Mouse (Mus musculus) lung, embryonic 14.5 days (tissue): ENCODE measurements around the gene Stx2. TPM values are rescaled to one million over a fixed set of nuclear protein-coding genes. Genes with fewer than 3 reads are reported as not detected.

ENCODE experiments used
- ATAC-seq: fragments of 200-750 bp; cut with Nextera tagmentation; 2 replicates; pipeline ENCODE4 v1.8.0; 2017; ENCODE audit warnings: mild to moderate bottlenecking, moderate TSS enrichment, moderate library complexity; ENCODE audit not compliant: insufficient read depth
- DNase-seq: peaks from one replicate; pipeline ENCODE4 v3.0.0-alpha.2; 2015
- H3K27ac ChIP-seq: fragments of 300-500 bp; sonication (generic); 2 replicates; pipeline ENCODE4 v1.5.1; 2014; ENCODE audit warnings: low read depth, mild to moderate bottlenecking, moderate library complexity
- H3K27me3 ChIP-seq: fragments of 300-500 bp; sonication (generic); 2 replicates; pipeline ENCODE4 v1.6.1; 2014; ENCODE audit warnings: low read length, control low read depth; ENCODE audit not compliant: insufficient read depth
- H3K36me3 ChIP-seq: fragments of 300-500 bp; sonication (generic); 2 replicates; pipeline ENCODE4 v1.6.1; 2014; ENCODE audit warnings: control low read depth; ENCODE audit not compliant: insufficient read depth
- H3K4me1 ChIP-seq: fragments of 300-500 bp; sonication (generic); 2 replicates; pipeline ENCODE4 v1.6.1; 2014; ENCODE audit warnings: antibody characterized with exemption, control low read depth; ENCODE audit not compliant: insufficient read depth
- H3K4me2 ChIP-seq: fragments of 300-500 bp; sonication (generic); 2 replicates; pipeline ENCODE4 v1.6.1; 2014; ENCODE audit warnings: mild to moderate bottlenecking
- H3K4me3 ChIP-seq: fragments of 300-500 bp; sonication (generic); 2 replicates; pipeline ENCODE4 v1.5.1; 2014; ENCODE audit warnings: low read depth, low read length
- H3K9ac ChIP-seq: fragments of 300-500 bp; sonication (generic); 2 replicates; pipeline ENCODE4 v1.6.1; 2014
- H3K9me3 ChIP-seq: fragments of 300-500 bp; sonication (generic); 2 replicates; pipeline ENCODE4 v1.6.1; 2016; ENCODE audit warnings: low read depth, low read length, control low read depth
- CTCF ChIP-seq: IDR thresholded peaks from 2 replicates; pipeline ENCODE4 v1.5.1; 2016; ENCODE audit warnings: antibody characterized with exemption, low read depth
- WGBS: fragments of 180-500 bp; shearing (Covaris S2); extraction: QIAGEN DNeasy Blood & Tissue Kit; methylation state at CpG from one replicate; pipeline ENCODE4 v1.1.7; 2014; 5-methylcytosine and 5-hydroxymethylcytosine counted together
- polyA plus RNA-seq: library from polyadenylated mRNA; unstranded; fragments of >200 nt; fragmentation: Nextera tagmentation; extraction: Ambion mirVana; gene quantifications from 2 replicates; pipeline ENCODE4 v1.2.1, GENCODE M21; 2014

Stx2 gene
- polyA plus RNA-seq: 27.1 and 28.5 TPM in 2 replicates

- under 1% methylated on average over 39 of the region's 39 CpGs for WGBS
- no peak for TF ChIP-seq CTCF
- H3K27me3 ChIP-seq: no peaks in the 10 kb centered on the region
- peak within 1 kb of the TSS; percentile 89 for H3K4me2 ChIP-seq
- H3K4me3 ChIP-seq: peak within 1 kb of the TSS; percentile 72
- H3K9ac ChIP-seq: peak within 1 kb of the TSS; percentile 77
- DNase-seq: peak; percentile 93
- H3K4me1 ChIP-seq: 0 out of 2 replicates have a peak, but pooled peaks cover 6% of the 10 kb centered on the region
- ATAC-seq: peak; percentile 92
- no peaks in the 10 kb centered on the region for H3K9me3 ChIP-seq
- peaks cover 4% of the 10 kb centered on the region; the same call in 1 of the 2 replicates for H3K36me3 ChIP-seq
- H3K27ac ChIP-seq: peak within 1 kb of the TSS; percentile 63
These were observed at the start of gene Stx2 for GRCm38 (mm10) chr5:129008412-129008826. Gene Stx2, minus strand, starts transcription at chr5:129008574.

DNA sequence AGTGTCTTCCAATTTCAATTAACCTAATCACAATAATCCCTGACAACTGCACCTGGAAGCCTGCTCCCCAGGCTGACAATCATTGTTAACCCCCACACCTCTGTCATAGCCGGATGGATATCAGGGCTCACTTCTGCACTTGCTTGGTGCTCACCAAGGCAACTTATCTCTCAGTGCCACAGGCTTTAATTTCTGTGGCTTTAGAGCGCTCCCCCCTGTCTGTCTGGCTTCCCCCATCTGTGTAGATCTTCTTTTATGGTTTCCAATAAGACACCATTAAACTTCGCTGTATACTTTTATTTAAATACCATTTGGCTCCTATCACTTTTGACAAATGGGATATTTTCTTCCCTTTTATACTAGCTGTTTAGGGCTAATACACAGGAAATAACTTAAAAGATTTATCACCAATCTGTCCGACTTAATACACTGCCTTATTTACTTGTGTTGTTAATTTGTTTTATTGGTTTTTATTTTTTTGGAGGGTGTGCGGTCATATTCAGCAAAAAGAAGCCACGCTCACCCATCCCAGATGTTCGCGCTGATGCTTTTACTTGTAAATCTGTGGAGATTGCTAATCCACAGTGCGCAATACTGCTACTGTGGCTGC lies 46.4 kb upstream of the Stx2 start:
- no peak overlapping the region for H3K27ac ChIP-seq
- H3K4me1 ChIP-seq: no peaks in the 10 kb centered on the region
- no peak for ATAC-seq
- WGBS: 77% methylated on average over 9 of the region's 9 CpGs
- H3K4me3 ChIP-seq: no peak overlapping the region
- no peak overlapping the region for H3K9ac ChIP-seq
- no peaks in the 10 kb centered on the region for H3K9me3 ChIP-seq
- no peaks in the 10 kb centered on the region for H3K36me3 ChIP-seq
- no peak for TF ChIP-seq CTCF
- H3K4me2 ChIP-seq: no peak overlapping the region
- no peaks in the 10 kb centered on the region for H3K27me3 ChIP-seq
- no peak for DNase-seq

DNA sequence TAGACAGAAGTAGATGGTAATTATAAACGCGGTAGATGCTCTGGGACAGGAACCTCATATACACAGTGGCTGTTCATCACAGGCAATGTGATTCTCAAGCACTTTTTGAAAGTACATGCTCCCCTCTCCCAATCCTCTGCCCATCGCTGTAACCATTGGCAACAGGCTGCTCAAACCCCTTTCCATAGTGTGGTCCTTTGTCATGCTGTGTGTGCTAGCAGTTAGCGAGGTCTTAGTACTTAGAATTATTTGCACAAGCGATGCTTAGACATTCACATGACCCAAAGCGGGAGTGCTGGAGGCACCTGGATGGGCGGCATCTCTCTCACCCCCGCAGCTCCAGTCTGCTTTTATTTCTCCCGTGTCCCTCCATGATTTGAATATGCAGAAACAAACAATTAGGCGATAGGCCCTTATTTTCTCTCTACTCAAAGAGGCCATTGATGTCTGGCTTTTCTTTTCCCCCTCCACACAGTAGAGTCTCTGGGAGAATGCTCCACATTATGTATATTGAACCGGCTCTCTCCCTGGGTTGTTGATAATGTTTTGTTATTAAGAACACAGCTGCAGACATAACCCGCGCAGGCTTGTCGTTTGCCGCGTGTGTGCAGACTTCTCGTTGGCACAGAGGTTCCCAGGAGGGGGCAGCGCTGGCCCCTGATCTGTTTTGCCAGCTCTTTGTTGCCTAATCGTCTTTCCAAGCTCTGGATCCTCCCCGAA lies 44.4 kb upstream of the Stx2 start:
- peak; percentile 56; the same call in 1 of the 2 replicates for ATAC-seq
- Histone ChIP-seq H3K36me3 (no peaks in the 10 kb centered on the region), H3K9ac (no peak overlapping the region), H3K27me3 (no peaks in the 10 kb centered on the region), H3K9me3 (no peaks in the 10 kb centered on the region), H3K4me3 (no peak overlapping the region), H3K4me1 (no peaks in the 10 kb centered on the region), H3K4me2 (no peak overlapping the region), H3K27ac (no peak overlapping the region)
- WGBS: 29% methylated on average over 20 of the region's 20 CpGs
- TF ChIP-seq CTCF: no peak
- DNase-seq: no peak

DNA sequence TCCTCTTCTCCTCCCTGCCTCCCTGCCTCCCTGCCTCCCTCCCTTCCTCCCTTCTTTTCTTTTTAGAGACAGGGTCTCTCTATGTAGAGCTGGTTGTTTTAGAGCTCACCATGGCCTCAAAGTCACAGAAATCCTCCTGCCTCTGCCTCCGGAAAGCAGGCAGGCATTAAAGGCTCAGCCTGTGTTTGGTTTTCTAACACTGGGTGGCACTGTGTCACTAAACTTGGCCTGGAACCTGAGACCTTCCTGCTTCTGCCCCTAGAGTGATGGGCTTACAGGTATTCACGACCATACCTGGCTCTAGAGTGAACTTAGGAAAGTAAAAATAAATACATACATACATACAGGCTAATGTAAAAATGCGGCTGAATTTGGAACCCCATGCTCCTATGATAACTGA lies 43.5 kb upstream of the Stx2 start:
- ATAC-seq: no peak
- Histone ChIP-seq H3K27me3 (no peaks in the 10 kb centered on the region), H3K4me1 (no peaks in the 10 kb centered on the region), H3K36me3 (no peaks in the 10 kb centered on the region), H3K27ac (no peak overlapping the region), H3K4me2 (no peak overlapping the region), H3K9ac (no peak overlapping the region), H3K9me3 (no peaks in the 10 kb centered on the region), H3K4me3 (no peak overlapping the region)
- no peak for DNase-seq
- no peak for TF ChIP-seq CTCF
- WGBS: 77% methylated on average over 3 of the region's 3 CpGs

- H3K4me1 ChIP-seq: no peaks in the 10 kb centered on the region
- TF ChIP-seq CTCF: no peak
- WGBS: 77% methylated on average over 9 of the region's 9 CpGs
- ATAC-seq (no peak), DNase-seq (no peak)
- H3K27ac ChIP-seq: no peak overlapping the region
- no peaks in the 10 kb centered on the region for H3K9me3 ChIP-seq
- H3K27me3 ChIP-seq: no peaks in the 10 kb centered on the region
- H3K4me3 ChIP-seq: no peak overlapping the region
- no peak overlapping the region for H3K9ac ChIP-seq
- no peak overlapping the region for H3K4me2 ChIP-seq
- H3K36me3 ChIP-seq: no peaks in the 10 kb centered on the region
These were observed 41.0 kb upstream of the Stx2 start for GRCm38 (mm10) chr5:129049372-129049771.

- H3K9me3 ChIP-seq: no peaks in the 10 kb centered on the region
- no peaks in the 10 kb centered on the region for H3K27me3 ChIP-seq
- H3K27ac ChIP-seq: no peak overlapping the region
- H3K36me3 ChIP-seq: no peaks in the 10 kb centered on the region
- no peak for TF ChIP-seq CTCF
- H3K4me3 ChIP-seq: no peak overlapping the region
- DNase-seq (no peak), ATAC-seq (no peak)
- 30% methylated on average over 26 of the region's 26 CpGs for WGBS
- H3K4me2 ChIP-seq: no peak overlapping the region
- H3K4me1 ChIP-seq: no peaks in the 10 kb centered on the region
- no peak overlapping the region for H3K9ac ChIP-seq
These were observed 37.5 kb upstream of the Stx2 start for GRCm38 (mm10) chr5:129045641-129046580.

- no peaks in the 10 kb centered on the region for H3K27me3 ChIP-seq
- ATAC-seq (no peak), DNase-seq (no peak)
- no peak for TF ChIP-seq CTCF
- no peak overlapping the region for H3K9ac ChIP-seq
- 64% methylated on average over 7 of the region's 7 CpGs for WGBS
- H3K4me2 ChIP-seq: no peak overlapping the region
- H3K4me1 ChIP-seq: no peaks in the 10 kb centered on the region
- no peaks in the 10 kb centered on the region for H3K36me3 ChIP-seq
- H3K4me3 ChIP-seq: no peak overlapping the region
- H3K27ac ChIP-seq: no peak overlapping the region
- no peaks in the 10 kb centered on the region for H3K9me3 ChIP-seq
These were observed 29.4 kb upstream of the Stx2 start for GRCm38 (mm10) chr5:129037739-129038138.
